Mouse (Mus musculus) NIH3T3 (cell line): ENCODE measurements around the gene Tmem240.
"Not testable (repeated sequence)": the region's sequence is repeated elsewhere in the genome, so short reads cannot be mapped to it uniquely, and the experiment has no call there.

Experiments used
- DNase-seq: peaks from one replicate; pipeline ENCODE4 v3.0.0-alpha.2; 2012; ENCODE audit warnings: low read depth

The Tmem240 gene

GRCm38 (mm10) chr4:155734951-155735702 is 527 bp downstream of the Tmem240 start:
- DNase-seq, result peak; percentile 72

GRCm38 (mm10) chr4:155735788-155736187 is 1.2 kb downstream of the Tmem240 start:
- no peak for DNase-seq

GRCm38 (mm10) chr4:155736421-155736820 is 1.8 kb downstream of the Tmem240 start:
- DNase-seq, result no peak

- DNase-seq, result no peak
Observed at GRCm38 (mm10) chr4:155738262-155738661, 3.7 kb downstream of the Tmem240 start.

- no peak for DNase-seq
Observed at GRCm38 (mm10) chr4:155739152-155739551, 4.6 kb downstream of the Tmem240 start.

GRCm38 (mm10) chr4:155739741-155740636 is 5.4 kb downstream of the Tmem240 start:
- no peak for DNase-seq

GRCm38 (mm10) chr4:155740681-155741080 is 6.1 kb downstream of the Tmem240 start:
- not testable (repeated sequence) for DNase-seq

GRCm38 (mm10) chr4:155742684-155743083 is 8.1 kb downstream of the Tmem240 start:
- DNase-seq, result no peak

GRCm38 (mm10) chr4:155744474-155744873 is 9.9 kb downstream of the Tmem240 start:
- DNase-seq, result no peak

- DNase-seq, result no peak
Observed at GRCm38 (mm10) chr4:155745136-155745535, 10.5 kb downstream of the Tmem240 start.

- DNase-seq, result no peak
Observed at GRCm38 (mm10) chr4:155746036-155746548, 11.5 kb downstream of the Tmem240 start.

GRCm38 (mm10) chr4:155746575-155747490 is 12.2 kb downstream of the Tmem240 start:
- no peak for DNase-seq

- no peak for DNase-seq
Observed at GRCm38 (mm10) chr4:155757011-155757410, 22.4 kb downstream of the Tmem240 start.

GRCm38 (mm10) chr4:155759862-155760612 is 25.4 kb downstream of the Tmem240 start:
- DNase-seq, result peak; percentile 62

- peak; percentile 97 for DNase-seq
Observed at GRCm38 (mm10) chr4:155760613-155761355, 26.2 kb downstream of the Tmem240 start, which contains the start of gene Atad3a. Gene Atad3a, minus strand, starts transcription at chr4:155761093.

- peak; percentile 61 for DNase-seq
Observed at GRCm38 (mm10) chr4:155761356-155762099, 26.9 kb downstream of the Tmem240 start.

- DNase-seq, result peak; percentile 31
Observed at GRCm38 (mm10) chr4:155762357-155762756, 27.8 kb downstream of the Tmem240 start.

- DNase-seq, result no peak
Observed at GRCm38 (mm10) chr4:155769496-155769879, 34.9 kb downstream of the Tmem240 start.

GRCm38 (mm10) chr4:155769880-155770512 is 35.4 kb downstream of the Tmem240 start:
- DNase-seq, result peak; percentile 94
